Mouse (Mus musculus) hindbrain, embryonic 12.5 days (tissue): ENCODE measurements around the gene Csf2. TPM values are rescaled to one million over a fixed set of nuclear protein-coding genes. Genes with fewer than 3 reads are reported as not detected.

Experiments used
- ATAC-seq: fragments of 200-750 bp; cut with Nextera tagmentation; 2 replicates; pipeline ENCODE4 v1.8.0; 2017; ENCODE audit warnings: moderate TSS enrichment; ENCODE audit not compliant: low FRiP score
- H3K27ac ChIP-seq: fragments of 300-500 bp; sonication (generic); 2 replicates; pipeline ENCODE4 v1.5.1; 2016; ENCODE audit warnings: mild to moderate bottlenecking
- H3K27me3 ChIP-seq: fragments of 300-500 bp; sonication (generic); 2 replicates; pipeline ENCODE4 v1.6.1; 2016; ENCODE audit warnings: mild to moderate bottlenecking
- H3K36me3 ChIP-seq: fragments of 300-500 bp; sonication (generic); 2 replicates; pipeline ENCODE4 v1.6.1; 2016; ENCODE audit warnings: mild to moderate bottlenecking
- H3K4me1 ChIP-seq: fragments of 300-500 bp; sonication (generic); 2 replicates; pipeline ENCODE4 v1.6.1; 2016
- H3K4me2 ChIP-seq: fragments of 300-500 bp; sonication (generic); replicated peaks from 2 replicates; pipeline ENCODE4 v1.6.1; 2016; ENCODE audit warnings: mild to moderate bottlenecking
- H3K4me3 ChIP-seq: fragments of 300-500 bp; sonication (generic); 2 replicates; pipeline ENCODE4 v1.5.1; 2016; ENCODE audit warnings: mild to moderate bottlenecking
- H3K9ac ChIP-seq: fragments of 300-500 bp; sonication (generic); 2 replicates; pipeline ENCODE4 v1.6.1; 2016; ENCODE audit warnings: mild to moderate bottlenecking, moderate library complexity
- H3K9me3 ChIP-seq: fragments of 300-500 bp; sonication (generic); replicated peaks from 2 replicates; pipeline ENCODE4 v1.6.1; 2016; ENCODE audit warnings: mild to moderate bottlenecking
- WGBS: fragments of 180-500 bp; shearing (Covaris S2); methylation state at CpG from one replicate; pipeline ENCODE4 v1.1.7; 2016; 5-methylcytosine and 5-hydroxymethylcytosine counted together
- polyA plus RNA-seq: library from polyadenylated mRNA; unstranded; fragments of >200 nt; fragmentation: Nextera tagmentation; extraction: Ambion mirVana; gene quantifications from 2 replicates; pipeline ENCODE4 v1.2.1, GENCODE M21; 2016

Csf2 gene
- polyA plus RNA-seq, 1 experiment from 2014 or later: not detected

DNA sequence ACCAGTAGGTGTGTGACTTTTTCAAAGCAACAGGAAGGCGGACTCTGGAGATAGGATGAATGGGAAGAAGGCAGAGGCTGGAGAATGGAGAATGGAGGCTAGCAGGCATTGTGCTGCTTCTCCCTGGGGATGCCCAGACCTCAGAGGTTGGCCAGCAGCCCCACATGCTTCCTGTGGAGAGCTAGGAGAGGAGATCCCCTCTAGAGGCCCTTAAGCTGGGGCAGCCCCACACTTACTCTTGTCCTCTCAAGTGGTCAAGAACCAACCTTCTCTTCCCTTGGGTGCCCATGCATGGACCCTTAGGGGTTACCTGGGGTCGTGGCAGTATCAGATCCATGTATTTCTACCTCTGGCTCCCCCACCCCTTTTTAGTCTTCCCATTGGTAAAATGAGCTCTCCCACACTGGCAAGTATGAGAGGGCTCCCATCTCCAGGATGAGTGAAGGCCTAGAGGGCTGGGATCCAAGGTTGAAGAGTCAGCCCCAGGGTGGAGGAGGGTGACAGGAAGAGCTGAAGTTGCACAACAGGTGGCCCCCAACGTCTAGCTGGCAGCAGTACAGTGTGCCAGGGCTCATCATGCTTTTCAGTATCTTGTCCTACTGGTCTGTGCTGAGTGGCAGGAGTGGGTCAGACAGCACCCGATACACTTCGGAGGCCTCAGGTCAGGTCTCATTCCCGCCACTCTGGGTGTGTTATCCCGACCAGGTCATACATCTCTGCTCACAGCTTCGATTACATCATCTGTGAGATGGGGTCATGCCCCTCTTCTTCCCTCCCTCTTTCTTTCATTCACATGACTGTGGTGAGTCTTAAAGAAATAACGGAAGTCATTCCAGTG, 25.6 kb downstream of the Csf2 start:
- H3K4me2 ChIP-seq: no peak overlapping the region
- no peak overlapping the region for H3K4me3 ChIP-seq
- WGBS: 83% methylated on average over 9 of the region's 9 CpGs
- no peaks in the 10 kb centered on the region for H3K36me3 ChIP-seq
- H3K27me3 ChIP-seq: no peaks in the 10 kb centered on the region
- no peak for ATAC-seq
- no peak overlapping the region for H3K9ac ChIP-seq
- no peak overlapping the region for H3K27ac ChIP-seq
- H3K9me3 ChIP-seq: no peaks in the 10 kb centered on the region
- no peaks in the 10 kb centered on the region for H3K4me1 ChIP-seq

- H3K27me3 ChIP-seq: no peaks in the 10 kb centered on the region
- ATAC-seq: no peak
- no peak overlapping the region for H3K4me2 ChIP-seq
- WGBS: 64% methylated on average over 6 of the region's 6 CpGs
- H3K27ac ChIP-seq: no peak overlapping the region
- no peak overlapping the region for H3K4me3 ChIP-seq
- no peaks in the 10 kb centered on the region for H3K4me1 ChIP-seq
- no peaks in the 10 kb centered on the region for H3K9me3 ChIP-seq
- H3K36me3 ChIP-seq: no peaks in the 10 kb centered on the region
- no peak overlapping the region for H3K9ac ChIP-seq
These were observed 29.3 kb downstream of the Csf2 start for GRCm38 (mm10) chr11:54219903-54220740.

- 100% methylated on average over 1 of the region's 1 CpGs for WGBS
- H3K9ac ChIP-seq: no peak overlapping the region
- no peak overlapping the region for H3K27ac ChIP-seq
- H3K4me1 ChIP-seq: no peaks in the 10 kb centered on the region
- no peaks in the 10 kb centered on the region for H3K36me3 ChIP-seq
- no peaks in the 10 kb centered on the region for H3K9me3 ChIP-seq
- H3K4me3 ChIP-seq: no peak overlapping the region
- no peaks in the 10 kb centered on the region for H3K27me3 ChIP-seq
- H3K4me2 ChIP-seq: no peak overlapping the region
- ATAC-seq: no peak
These were observed 30.3 kb downstream of the Csf2 start for GRCm38 (mm10) chr11:54219191-54219590.

DNA sequence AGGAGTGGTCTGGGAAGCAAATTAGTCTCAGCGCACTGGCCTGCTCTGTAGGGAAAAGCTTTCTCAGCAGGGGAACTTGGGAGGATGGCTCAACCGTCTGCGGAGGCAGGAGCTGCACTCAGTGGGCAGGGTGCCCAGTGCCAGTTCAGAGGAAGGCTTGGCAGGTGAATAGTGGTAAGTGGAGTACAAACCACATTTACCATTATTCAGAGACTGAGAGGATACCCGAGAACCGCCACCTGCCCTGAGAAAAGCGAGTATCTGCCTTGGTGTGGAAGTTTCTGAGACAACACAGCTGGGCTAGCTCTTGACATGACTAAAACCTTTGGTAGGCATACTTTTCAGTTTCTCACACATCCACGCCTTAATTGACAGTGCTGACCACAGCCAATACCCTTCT, 32.1 kb downstream of the Csf2 start:
- no peak for ATAC-seq
- Histone ChIP-seq H3K4me1 (no peaks in the 10 kb centered on the region), H3K9me3 (no peaks in the 10 kb centered on the region), H3K9ac (no peak overlapping the region), H3K27me3 (no peaks in the 10 kb centered on the region), H3K4me2 (no peak overlapping the region), H3K36me3 (no peaks in the 10 kb centered on the region), H3K4me3 (no peak overlapping the region), H3K27ac (no peak overlapping the region)
- 57% methylated on average over 7 of the region's 7 CpGs for WGBS

DNA sequence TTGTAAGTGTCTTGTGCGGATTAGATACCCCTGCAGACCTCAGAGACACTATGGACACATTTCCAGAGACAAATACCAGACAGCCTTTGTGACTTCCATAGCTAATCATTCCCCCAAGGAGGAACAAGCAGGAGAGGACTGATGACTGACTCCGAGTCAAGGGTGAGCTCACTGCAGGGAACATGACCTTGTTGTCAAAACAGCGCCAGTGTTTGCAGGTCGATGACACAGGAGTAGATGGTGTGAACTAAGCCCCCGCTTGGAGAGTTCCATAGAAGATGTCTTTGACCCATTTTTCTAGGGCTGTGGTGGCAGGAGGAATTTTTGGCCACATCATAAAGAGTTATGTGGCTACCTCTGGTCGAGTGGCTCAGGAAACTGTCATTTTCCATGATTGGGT, 33.4 kb downstream of the Csf2 start:
- Histone ChIP-seq H3K4me1 (no peaks in the 10 kb centered on the region), H3K4me3 (no peak overlapping the region), H3K27me3 (no peaks in the 10 kb centered on the region), H3K9ac (no peak overlapping the region), H3K27ac (no peak overlapping the region), H3K9me3 (no peaks in the 10 kb centered on the region), H3K36me3 (no peaks in the 10 kb centered on the region), H3K4me2 (no peak overlapping the region)
- WGBS: 76% methylated on average over 6 of the region's 6 CpGs
- ATAC-seq: no peak

DNA sequence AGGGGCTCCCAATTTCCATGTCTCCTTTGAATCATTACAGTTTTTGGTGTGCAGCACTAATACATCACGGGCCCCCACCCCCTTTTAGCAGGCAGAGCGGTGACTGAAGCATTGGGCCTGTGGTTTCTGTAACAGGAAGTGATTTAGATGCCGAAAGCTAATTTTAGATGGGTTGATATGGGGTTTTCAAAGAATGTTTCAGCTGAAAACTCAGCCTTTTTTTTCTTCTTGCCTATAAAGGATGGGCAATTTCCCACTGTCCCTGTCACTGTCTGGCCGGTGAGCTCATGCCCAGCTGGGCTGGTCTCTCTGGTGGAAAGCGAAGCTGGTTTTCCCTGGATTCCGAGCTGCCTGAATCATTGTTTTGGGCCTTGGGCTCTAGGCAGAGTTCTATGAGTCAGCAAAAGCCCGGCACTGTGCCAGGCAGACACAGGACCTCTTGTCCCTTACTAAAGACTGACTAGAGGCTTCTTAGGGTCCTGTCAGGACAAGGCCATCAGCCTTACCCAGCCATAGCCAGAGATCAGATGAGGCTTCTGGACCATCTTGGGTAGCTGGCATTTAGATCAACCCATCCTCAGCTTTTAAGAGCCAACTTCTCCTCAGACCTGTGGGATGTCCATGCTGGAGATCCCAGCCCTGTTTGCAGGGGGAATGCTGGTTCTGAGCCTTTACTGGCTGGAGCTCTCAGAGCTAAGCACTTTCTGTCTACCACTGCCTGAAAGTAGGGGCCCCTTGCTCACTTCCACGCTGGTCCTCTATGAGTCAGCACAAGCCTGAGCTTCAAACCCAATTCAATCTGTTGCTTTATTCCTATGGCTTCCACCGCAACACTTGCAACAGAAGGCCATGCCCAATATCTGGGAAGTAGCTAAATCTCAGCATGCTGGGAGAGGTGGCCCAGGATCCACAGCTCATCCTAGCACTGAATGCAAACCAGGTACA, 34.7 kb downstream of the Csf2 start:
- H3K4me2 ChIP-seq: no peak overlapping the region
- H3K27me3 ChIP-seq: no peaks in the 10 kb centered on the region
- no peak overlapping the region for H3K4me3 ChIP-seq
- no peaks in the 10 kb centered on the region for H3K9me3 ChIP-seq
- no peaks in the 10 kb centered on the region for H3K36me3 ChIP-seq
- ATAC-seq: no peak
- 83% methylated on average over 9 of the region's 9 CpGs for WGBS
- H3K4me1 ChIP-seq: no peaks in the 10 kb centered on the region
- H3K9ac ChIP-seq: no peak overlapping the region
- no peak overlapping the region for H3K27ac ChIP-seq

- no peak overlapping the region for H3K4me2 ChIP-seq
- 85% methylated on average over 5 of the region's 5 CpGs for WGBS
- no peak overlapping the region for H3K9ac ChIP-seq
- ATAC-seq: no peak
- no peaks in the 10 kb centered on the region for H3K36me3 ChIP-seq
- H3K9me3 ChIP-seq: no peaks in the 10 kb centered on the region
- no peaks in the 10 kb centered on the region for H3K4me1 ChIP-seq
- no peak overlapping the region for H3K27ac ChIP-seq
- H3K4me3 ChIP-seq: no peak overlapping the region
- no peaks in the 10 kb centered on the region for H3K27me3 ChIP-seq
These were observed 35.8 kb downstream of the Csf2 start for GRCm38 (mm10) chr11:54213631-54214030.

DNA sequence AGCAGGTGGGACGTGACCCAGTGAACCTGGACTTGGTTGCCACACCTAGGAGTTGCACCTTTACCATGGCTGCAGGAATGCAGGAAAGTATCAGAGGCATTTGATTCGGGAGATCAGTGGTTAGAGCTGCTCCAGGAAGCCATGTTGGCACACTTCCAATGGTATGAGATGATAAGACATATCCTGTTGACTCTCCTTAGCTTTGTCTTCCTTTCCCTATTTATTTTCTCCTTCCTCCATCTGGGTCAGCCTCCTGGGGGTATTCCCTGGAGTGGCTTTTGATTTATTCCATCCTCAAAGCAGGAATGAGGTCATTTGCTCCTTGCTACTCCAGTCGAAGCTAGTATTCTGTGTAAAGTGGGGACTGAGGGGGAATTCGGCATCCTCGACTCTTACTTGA, 42.5 kb downstream of the Csf2 start:
- Histone ChIP-seq H3K9me3 (no peaks in the 10 kb centered on the region), H3K4me3 (no peak overlapping the region), H3K9ac (no peak overlapping the region), H3K27me3 (no peaks in the 10 kb centered on the region), H3K27ac (no peak overlapping the region), H3K36me3 (no peaks in the 10 kb centered on the region), H3K4me1 (no peaks in the 10 kb centered on the region), H3K4me2 (no peak overlapping the region)
- no peak for ATAC-seq
- WGBS: 83% methylated on average over 5 of the region's 5 CpGs

DNA sequence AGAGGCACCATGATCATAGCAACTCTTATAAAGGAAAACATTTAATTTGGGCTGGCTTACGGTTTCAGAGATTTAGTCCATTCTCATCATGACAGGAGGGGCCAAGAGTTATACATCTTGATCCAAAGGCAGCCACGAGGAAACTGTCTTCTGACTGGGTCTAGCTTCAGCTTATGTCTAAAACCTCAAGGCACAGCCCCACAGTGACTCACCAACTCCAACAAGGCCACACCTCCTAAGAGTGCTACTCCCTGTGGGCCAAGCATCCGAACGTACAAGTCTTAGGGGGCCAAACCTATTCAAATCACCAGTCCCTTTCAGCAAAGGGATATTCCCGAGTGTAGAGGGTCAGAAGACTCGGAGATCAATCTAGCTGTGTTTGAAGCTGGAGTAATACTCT, 44.1 kb downstream of the Csf2 start:
- Histone ChIP-seq H3K9me3 (no peaks in the 10 kb centered on the region), H3K27me3 (no peaks in the 10 kb centered on the region), H3K4me1 (no peaks in the 10 kb centered on the region), H3K4me2 (no peak overlapping the region), H3K4me3 (no peak overlapping the region), H3K27ac (no peak overlapping the region), H3K36me3 (no peaks in the 10 kb centered on the region), H3K9ac (no peak overlapping the region)
- ATAC-seq: no peak
- WGBS: 85% methylated on average over 6 of the region's 6 CpGs

GRCm38 (mm10) chr11:54204781-54205180, 44.7 kb downstream of the Csf2 start:
- no peak for ATAC-seq
- H3K36me3 ChIP-seq: no peaks in the 10 kb centered on the region
- H3K9me3 ChIP-seq: no peaks in the 10 kb centered on the region
- H3K27ac ChIP-seq: no peak overlapping the region
- no peak overlapping the region for H3K9ac ChIP-seq
- H3K27me3 ChIP-seq: no peaks in the 10 kb centered on the region
- H3K4me1 ChIP-seq: no peaks in the 10 kb centered on the region
- WGBS: 91% methylated on average over 2 of the region's 2 CpGs
- H3K4me2 ChIP-seq: no peak overlapping the region
- no peak overlapping the region for H3K4me3 ChIP-seq

GRCm38 (mm10) chr11:54203162-54203561, 46.3 kb downstream of the Csf2 start:
- Histone ChIP-seq H3K9me3 (no peaks in the 10 kb centered on the region), H3K27me3 (no peaks in the 10 kb centered on the region), H3K27ac (no peak overlapping the region), H3K9ac (no peak overlapping the region), H3K4me2 (no peak overlapping the region), H3K4me3 (no peak overlapping the region), H3K4me1 (no peaks in the 10 kb centered on the region), H3K36me3 (no peaks in the 10 kb centered on the region)
- 91% methylated on average over 2 of the region's 2 CpGs for WGBS
- ATAC-seq: no peak
